Mouse (Mus musculus) MEL (cell line): Measurements from ENCODE around the gene Nup160. TPM values are rescaled to one million over a fixed set of nuclear protein-coding genes. Genes with fewer than 3 reads are reported as not detected.

Experiments used
- DNase-seq: peaks from one replicate; pipeline ENCODE4 v3.0.0; 2011; ENCODE audit warnings: low read depth, low spot score
- H3K27ac ChIP-seq: 2 replicates; pipeline ENCODE4 v1.5.1; 2012; ENCODE audit warnings: low read depth, mild to moderate bottlenecking, control low read depth, low read length, moderate library complexity; ENCODE audit not compliant: control insufficient read depth
- H3K27me3 ChIP-seq, 2 experiments: fragments of 150-350 bp in 1 of 2; sonication (generic) in 1 of 2; 2 replicates each; pipeline ENCODE4 v1.6.1; 2012; ENCODE audit warnings: low read length in 2 of 2, mild to moderate bottlenecking in 2 of 2, improper control_type of control experiment in 1 of 2, moderate library complexity in 1 of 2; ENCODE audit not compliant: insufficient read depth in 2 of 2, control insufficient read depth in 1 of 2
- H3K36me3 ChIP-seq, 2 experiments: 2 replicates each; pipeline ENCODE4 v1.6.1; 2012 to 2014; ENCODE audit warnings: low read length in 2 of 2, improper control_type of control experiment in 1 of 2, inconsistent platforms in 1 of 2, mild to moderate bottlenecking in 1 of 2; ENCODE audit not compliant: insufficient read depth in 2 of 2, control insufficient read depth in 1 of 2
- H3K4me1 ChIP-seq, 2 experiments: fragments of 150-350 bp in 1 of 2; sonication (generic) in 1 of 2; 2 replicates each; pipeline ENCODE4 v1.6.1; 2012; ENCODE audit warnings: low read length in 2 of 2, improper control_type of control experiment in 1 of 2, mild to moderate bottlenecking in 1 of 2; ENCODE audit not compliant: insufficient read depth in 2 of 2, control insufficient read depth in 1 of 2
- H3K4me3 ChIP-seq, 2 experiments: fragments of 150-350 bp in 1 of 2; sonication (generic) in 1 of 2; 2 replicates each; pipeline ENCODE4 v1.5.1; 2012; ENCODE audit warnings: low read depth in 2 of 2, low read length in 2 of 2, mild to moderate bottlenecking in 2 of 2, moderate library complexity in 2 of 2, control low read depth in 1 of 2, improper control_type of control experiment in 1 of 2; ENCODE audit not compliant: control insufficient read depth in 1 of 2, insufficient read depth in 1 of 2
- H3K79me2 ChIP-seq: 2 replicates; pipeline ENCODE4 v1.6.1; 2012; ENCODE audit warnings: mild to moderate bottlenecking, low read length, moderate library complexity; ENCODE audit not compliant: control insufficient read depth, poor library complexity, insufficient read depth
- H3K9ac ChIP-seq: 2 replicates; pipeline ENCODE4 v1.6.1; 2012; ENCODE audit warnings: low read depth, mild to moderate bottlenecking, control low read depth, low read length, moderate library complexity; ENCODE audit not compliant: control insufficient read depth, poor library complexity, severe bottlenecking
- H3K9me3 ChIP-seq: fragments of 150-350 bp; sonication (generic); replicated peaks from 2 replicates; pipeline ENCODE4 v1.6.1; 2012; ENCODE audit warnings: mild to moderate bottlenecking, low read length, improper control_type of control experiment, moderate library complexity; ENCODE audit not compliant: insufficient read depth
- BHLHE40 ChIP-seq: IDR thresholded peaks from 2 replicates; pipeline ENCODE4 v1.6.1; 2012; ENCODE audit warnings: low read depth, mild to moderate bottlenecking, inconsistent platforms, low read length, improper control_type of control experiment, borderline replicate concordance
- CHD1 ChIP-seq: IDR thresholded peaks from 2 replicates; pipeline ENCODE4 v1.6.1; 2012; ENCODE audit warnings: low read depth, mild to moderate bottlenecking, inconsistent platforms, low read length, improper control_type of control experiment
- E2F4 ChIP-seq: IDR thresholded peaks from 2 replicates; pipeline ENCODE4 v1.6.1; 2011; ENCODE audit warnings: low read depth, low read length, improper control_type of control experiment, borderline replicate concordance
- ELF1 ChIP-seq: IDR thresholded peaks from 2 replicates; pipeline ENCODE4 v1.6.1; 2014; ENCODE audit warnings: low read depth, mild to moderate bottlenecking, inconsistent platforms, low read length, improper control_type of control experiment, moderate library complexity
- EP300 ChIP-seq, 2 experiments: IDR thresholded peaks; 2 replicates each; pipeline ENCODE4 v1.6.1; 2011; ENCODE audit warnings: improper control_type of control experiment in 2 of 2, low read length in 2 of 2, low read depth in 1 of 2, mild to moderate bottlenecking in 1 of 2
- ETS1 ChIP-seq: IDR thresholded peaks from 2 replicates; pipeline ENCODE4 v1.6.1; 2012; ENCODE audit warnings: low read depth, mild to moderate bottlenecking, inconsistent platforms, low read length, improper control_type of control experiment, moderate library complexity
- GABPA ChIP-seq: IDR thresholded peaks from 2 replicates; pipeline ENCODE4 v1.6.1; 2012; ENCODE audit warnings: low read depth, mild to moderate bottlenecking, inconsistent platforms, low read length, improper control_type of control experiment, moderate library complexity
- GATA1 ChIP-seq: IDR thresholded peaks from 2 replicates; pipeline ENCODE4 v1.6.1; 2011; ENCODE audit warnings: low read depth, low read length, improper control_type of control experiment
- JUND ChIP-seq: IDR thresholded peaks from 2 replicates; pipeline ENCODE4 v1.6.1; 2011; ENCODE audit warnings: low read depth, mild to moderate bottlenecking, improper control_type of control experiment, low read length
- MAFK ChIP-seq: IDR thresholded peaks from 2 replicates; pipeline ENCODE4 v1.6.1; 2011; ENCODE audit warnings: low read depth, mild to moderate bottlenecking, low read length, improper control_type of control experiment, borderline replicate concordance
- MAZ ChIP-seq: IDR thresholded peaks from 2 replicates; pipeline ENCODE4 v1.6.1; 2012; ENCODE audit warnings: low read depth, mild to moderate bottlenecking, inconsistent platforms, low read length, improper control_type of control experiment
- MYC ChIP-seq: IDR thresholded peaks from 2 replicates; pipeline ENCODE4 v1.6.1; 2011; ENCODE audit warnings: low read depth, mild to moderate bottlenecking, low read length, improper control_type of control experiment, moderate library complexity
- NELFE ChIP-seq: IDR thresholded peaks from 2 replicates; pipeline ENCODE4 v1.6.1; 2011; ENCODE audit warnings: low read depth, low read length, improper control_type of control experiment
- NRF1 ChIP-seq: IDR thresholded peaks from 2 replicates; pipeline ENCODE4 v1.6.1; 2014; ENCODE audit warnings: low read depth, mild to moderate bottlenecking, inconsistent platforms, low read length, improper control_type of control experiment, moderate library complexity; ENCODE audit not compliant: poor library complexity, insufficient read depth, severe bottlenecking
- POLR2AphosphoS2 ChIP-seq: IDR thresholded peaks from 2 replicates; pipeline ENCODE4 v1.6.1; 2011; ENCODE audit warnings: low read length, improper control_type of control experiment
- RCOR1 ChIP-seq: IDR thresholded peaks from 2 replicates; pipeline ENCODE4 v1.6.1; 2012; ENCODE audit warnings: low read depth, mild to moderate bottlenecking, inconsistent platforms, low read length, improper control_type of control experiment
- TCF12 ChIP-seq: IDR thresholded peaks from 2 replicates; pipeline ENCODE4 v1.6.1; 2014; ENCODE audit warnings: low read depth, mild to moderate bottlenecking, inconsistent platforms, low read length, improper control_type of control experiment, moderate library complexity
- ZC3H11A ChIP-seq: IDR thresholded peaks from 2 replicates; pipeline ENCODE4 v1.6.1; 2012; ENCODE audit warnings: low read depth, mild to moderate bottlenecking, inconsistent platforms, low read length, improper control_type of control experiment
- ZNF384 ChIP-seq: IDR thresholded peaks from 2 replicates; pipeline ENCODE4 v1.6.1; 2012; ENCODE audit warnings: low read depth, mild to moderate bottlenecking, inconsistent platforms, low read length, improper control_type of control experiment
- polyA plus RNA-seq, 2 experiments: library from polyadenylated mRNA; stranded (reverse) in 1 of 2; unstranded in 1 of 2; fragments of >175 nt in 1 of 2; fragments of >200 nt in 1 of 2; gene quantifications; 2 replicates each; pipeline versions ENCODE4 v1.2.1 to v1.2.4; 2012; ENCODE audit warnings: low replicate concordance in 2 of 2, low read depth in 1 of 2; ENCODE audit not compliant: insufficient read length in 2 of 2, insufficient read depth in 1 of 2, missing spikeins in 1 of 2
- total RNA-seq: library from RNA; depleted of rRNA; stranded (reverse); fragments of 300-350 nt; gene quantifications from 2 replicates; pipeline ENCODE4 v1.2.3, GENCODE M21; 2012

The Nup160 gene
- total and polyA plus RNA-seq, 3 experiments: 43.8 to 91.4 (median 63.8) TPM

DNA sequence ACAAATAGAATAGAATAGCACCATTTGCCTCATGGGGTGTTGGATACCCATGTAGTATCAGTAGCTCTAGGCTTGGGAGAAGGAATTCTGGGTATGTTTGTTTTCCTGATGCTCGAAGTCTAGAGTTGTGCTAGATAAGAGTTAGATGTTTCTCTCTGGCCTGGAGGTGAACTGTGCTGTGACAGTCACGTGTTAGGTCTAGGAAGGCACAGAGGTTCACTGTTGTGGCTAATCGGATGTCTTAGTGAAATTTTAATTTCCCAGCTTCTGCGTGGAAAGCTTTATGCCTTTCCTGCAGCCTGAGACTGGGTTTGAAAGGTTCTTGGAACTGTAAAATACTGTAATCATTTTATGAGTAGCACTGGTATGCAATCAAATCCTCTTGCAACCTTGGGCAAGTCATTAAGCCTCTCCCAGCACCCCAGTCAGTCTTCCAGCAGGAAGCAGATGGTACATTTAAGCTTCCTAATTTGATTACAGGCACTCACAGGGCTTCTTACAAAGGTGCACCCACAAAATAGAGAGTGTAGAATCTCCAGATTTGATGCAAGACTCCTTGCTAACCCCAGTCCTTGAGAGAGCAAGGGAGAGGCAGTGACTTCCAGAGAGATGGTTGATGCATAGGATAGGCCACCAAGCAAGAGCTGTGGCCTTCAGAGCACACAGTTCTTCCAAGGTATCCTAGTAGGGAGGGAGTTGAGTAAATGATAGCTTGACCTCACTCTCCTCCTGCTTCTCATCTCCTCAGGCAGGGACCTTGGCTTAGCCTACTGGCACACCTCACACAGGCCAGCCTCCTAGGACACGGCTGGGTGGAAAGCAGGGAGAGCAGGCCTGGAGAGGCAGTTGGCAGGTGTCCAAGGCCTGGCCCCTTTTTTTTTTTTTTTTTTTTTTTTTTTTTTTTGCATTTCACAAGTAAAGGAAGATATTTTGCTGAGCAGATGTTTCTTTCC is 37.0 kb upstream of the Nup160 start:
- Histone ChIP-seq H3K4me1 (peaks cover 17 to 34% of the 10 kb centered on the region in 2 experiments), H3K9ac (no peak overlapping the region), H3K27ac (no peak overlapping the region), H3K36me3 (peaks cover 0 to 39% of the 10 kb centered on the region in 2 experiments; a peak in 2 of 4 replicates), H3K4me3 (no peak overlapping the region), H3K27me3 (no peaks in the 10 kb centered on the region), H3K9me3 (no peaks in the 10 kb centered on the region), H3K79me2 (no peaks in the 10 kb centered on the region)
- DNase-seq: no peak
- TF ChIP-seq MAFK (no peak), EP300 (IDR thresholded peaks at IDR 0.05; ENCODE audit: low read depth in 1 of 2, low read length in 2 of 2) (no peak), ZNF384 (peak; percentile 95)
- TF ChIP-seq, all 39 proteins: peak for 1

GRCm38 (mm10) chr2:90641007-90641709 is 35.9 kb upstream of the Nup160 start:
- Histone ChIP-seq H3K4me3 (no peak overlapping the region), H3K79me2 (no peaks in the 10 kb centered on the region), H3K27me3 (no peaks in the 10 kb centered on the region), H3K9me3 (no peaks in the 10 kb centered on the region), H3K9ac (no peak overlapping the region), H3K36me3 (peaks cover 0 to 37% of the 10 kb centered on the region in 2 experiments; a peak in 2 of 4 replicates), H3K27ac (peak overlapping the region; percentile 2), H3K4me1 (peaks cover 17 to 29% of the 10 kb centered on the region in 2 experiments)
- TF ChIP-seq TCF12 (peak; percentile 73), POLR2AphosphoS2 (no peak), EP300 (IDR thresholded peaks at IDR 0.05; ENCODE audit: low read depth in 1 of 2, low read length in 2 of 2) (peak; percentile 64 to 84), BHLHE40 (peak; percentile 25; the same call in 1 of the 2 replicates), NRF1 (no peak), ZNF384 (no peak), JUND (0 out of 2 replicates have a peak, but pooled peaks have one; percentile 38), CHD1 (no peak), GABPA (0 out of 2 replicates have a peak, but pooled peaks have one; percentile 28), MAFK (peak; percentile 59; the same call in 1 of the 2 replicates), MYC (no peak), GATA1 (peak; percentile 88), E2F4 (no peak), ETS1 (peak; percentile 83), MAZ (0 out of 2 replicates have a peak, but pooled peaks have one; percentile 28), ZC3H11A (no peak), NELFE (no peak), ELF1 (0 out of 2 replicates have a peak, but pooled peaks have one; percentile 27), RCOR1 (peak; percentile 83)
- peak; percentile 48 for DNase-seq
